Mouse (Mus musculus): ENCODE data around the gene Elp1. TPM values are rescaled to one million over a fixed set of nuclear protein-coding genes. Genes with fewer than 3 reads are reported as not detected.

Gene Elp1
- 60.6 and 60.9 TPM in 2 replicates for polyA plus RNA-seq (2015; fragmentation: Nextera tagmentation; extraction: Ambion mirVana)

GRCm38 (mm10) chr4:56801907-56802668 is at the start of gene Elp1, which contains the start of gene Fam206a:
Gene Elp1, minus strand, starts transcription at chr4:56802331.
Gene Fam206a, plus strand, starts transcription at chr4:56802345.
- Histone ChIP-seq H3K27me3 (no peaks in the 10 kb centered on the region), H3K9me3 (no peaks in the 10 kb centered on the region), H3K4me1 (peaks cover 24% of the 10 kb centered on the region), H3K4me3 (peak within 1 kb of the TSS; percentile 87), H3K36me3 (peaks cover 48% of the 10 kb centered on the region), H3K9ac (peak within 1 kb of the TSS; percentile 88), H3K27ac (peak within 1 kb of the TSS; percentile 79), H3K4me2 (replicated peaks) (peak within 1 kb of the TSS; percentile 73)
- ATAC-seq (ENCODE audit: low FRiP score, low read depth), result peak; percentile 97
- WGBS, result under 1% methylated on average over 72 of the region's 72 CpGs

GRCm38 (mm10) chr4:56850724-56851123 is 48.6 kb upstream of the Elp1 start:
- 0 out of 2 replicates have a peak overlapping the region, but pooled peaks have one; percentile 8 for H3K9ac ChIP-seq
- no peak for ATAC-seq (ENCODE audit: low FRiP score, low read depth)

GRCm38 (mm10) chr4:56848044-56848443 is 45.9 kb upstream of the Elp1 start:
- 88% methylated on average over 6 of the region's 6 CpGs for WGBS
- Histone ChIP-seq H3K9ac (no peak overlapping the region), H3K36me3 (peaks cover 22% of the 10 kb centered on the region), H3K27me3 (no peaks in the 10 kb centered on the region), H3K4me3 (no peak overlapping the region), H3K9me3 (peaks cover 3% of the 10 kb centered on the region; the same call in 1 of the 2 replicates), H3K27ac (no peak overlapping the region), H3K4me1 (peaks cover 16% of the 10 kb centered on the region), H3K4me2 (replicated peaks) (no peak overlapping the region)
- no peak for ATAC-seq (ENCODE audit: low FRiP score, low read depth)

More at GRCm38 (mm10) chr4:56850724-56851123, 48.6 kb upstream of the Elp1 start:
- Histone ChIP-seq H3K27me3 (no peaks in the 10 kb centered on the region), H3K4me2 (replicated peaks) (no peak overlapping the region), H3K9me3 (no peaks in the 10 kb centered on the region), H3K4me3 (no peak overlapping the region), H3K4me1 (peaks cover 23% of the 10 kb centered on the region), H3K27ac (peak overlapping the region; percentile 11; the same call in 1 of the 2 replicates), H3K36me3 (peaks cover 3% of the 10 kb centered on the region; the same call in 1 of the 2 replicates)
- 35% methylated on average over 6 of the region's 6 CpGs for WGBS

DNA sequence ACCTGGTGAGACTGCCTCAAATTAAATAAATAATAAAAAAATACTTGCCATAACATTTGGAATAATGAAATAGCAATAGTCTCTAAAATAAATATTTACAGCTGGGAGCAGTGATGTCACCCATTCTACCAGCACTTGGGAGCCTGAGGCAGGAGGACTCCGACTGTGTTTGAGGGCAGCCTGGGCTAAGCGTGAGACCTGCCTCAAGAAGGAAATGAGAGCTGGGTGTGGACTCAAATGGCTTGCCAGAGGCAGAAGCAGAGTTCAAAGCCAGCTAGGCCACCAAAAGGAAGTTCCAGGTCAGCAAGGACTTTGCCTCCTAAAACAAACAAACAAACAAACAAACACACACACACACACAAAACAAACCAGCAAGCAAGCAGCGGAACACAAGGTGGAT is 45.3 kb upstream of the Elp1 start:
- Histone ChIP-seq H3K9ac (no peak overlapping the region), H3K36me3 (peaks cover 22% of the 10 kb centered on the region), H3K4me1 (peaks cover 11% of the 10 kb centered on the region), H3K27ac (no peak overlapping the region), H3K4me3 (no peak overlapping the region), H3K4me2 (replicated peaks) (no peak overlapping the region), H3K27me3 (no peaks in the 10 kb centered on the region), H3K9me3 (peaks cover 3% of the 10 kb centered on the region; the same call in 1 of the 2 replicates)
- 91% methylated on average over 3 of the region's 3 CpGs for WGBS
- ATAC-seq (ENCODE audit: low FRiP score, low read depth), result no peak

GRCm38 (mm10) chr4:56845896-56846533 is 43.9 kb upstream of the Elp1 start:
- H3K4me1 ChIP-seq, result peaks cover 5% of the 10 kb centered on the region
- H3K36me3 ChIP-seq, result peaks cover 32% of the 10 kb centered on the region
- ATAC-seq (ENCODE audit: low FRiP score, low read depth), result no peak
- no peaks in the 10 kb centered on the region for H3K27me3 ChIP-seq
- H3K4me2 ChIP-seq (replicated peaks), result no peak overlapping the region
- peaks cover 3% of the 10 kb centered on the region; the same call in 1 of the 2 replicates for H3K9me3 ChIP-seq
- no peak overlapping the region for H3K4me3 ChIP-seq
- no peak overlapping the region for H3K27ac ChIP-seq
- 67% methylated on average over 12 of the region's 12 CpGs for WGBS
- no peak overlapping the region for H3K9ac ChIP-seq

DNA sequence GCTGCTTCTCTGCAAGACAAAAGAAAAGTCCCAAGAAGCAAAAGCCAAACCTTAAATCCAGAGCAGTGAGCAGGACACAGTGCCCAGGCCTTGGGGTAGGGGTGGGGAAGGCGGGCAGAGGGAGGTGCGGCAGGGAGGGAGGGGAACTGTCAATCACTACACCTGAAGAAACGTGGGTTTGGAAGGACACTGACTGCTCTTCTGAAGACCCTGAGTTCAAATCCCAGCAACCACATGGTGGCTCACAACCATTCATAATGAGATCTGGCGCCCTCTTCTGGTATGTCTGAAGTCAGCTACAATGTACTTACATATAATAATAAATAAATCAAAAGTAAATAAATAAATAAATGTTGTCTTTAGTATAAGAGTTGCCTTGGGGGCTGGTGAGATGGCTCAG is 42.8 kb upstream of the Elp1 start:
- Histone ChIP-seq H3K9me3 (peaks cover 3% of the 10 kb centered on the region; the same call in 1 of the 2 replicates), H3K36me3 (peaks cover 42% of the 10 kb centered on the region), H3K27me3 (no peaks in the 10 kb centered on the region), H3K27ac (no peak overlapping the region), H3K4me3 (no peak overlapping the region), H3K9ac (no peak overlapping the region), H3K4me1 (no peaks in the 10 kb centered on the region), H3K4me2 (replicated peaks) (no peak overlapping the region)
- no peak for ATAC-seq (ENCODE audit: low FRiP score, low read depth)
- 90% methylated on average over 4 of the region's 4 CpGs for WGBS

DNA sequence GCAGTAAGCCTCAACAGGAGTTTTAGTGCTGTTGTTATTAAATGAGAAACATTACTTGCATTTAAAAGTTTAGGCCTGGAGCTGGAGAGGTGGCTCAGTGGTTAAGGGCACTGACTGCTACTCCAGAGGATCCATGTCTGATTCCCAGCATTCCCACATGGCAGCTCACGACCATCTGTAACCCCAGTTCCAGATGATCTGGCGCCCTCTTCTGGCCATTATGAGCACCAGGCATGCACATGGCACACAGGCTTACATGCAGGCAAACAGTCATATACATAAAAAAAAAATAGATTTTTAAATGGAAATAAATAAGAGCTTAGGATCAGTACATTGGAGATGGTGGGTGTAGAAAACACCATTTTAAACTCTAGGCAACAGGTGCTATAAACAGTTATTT is 41.8 kb upstream of the Elp1 start:
- Histone ChIP-seq H3K27ac (no peak overlapping the region), H3K9ac (no peak overlapping the region), H3K27me3 (no peaks in the 10 kb centered on the region), H3K9me3 (peaks cover 3% of the 10 kb centered on the region; the same call in 1 of the 2 replicates), H3K36me3 (peaks cover 42% of the 10 kb centered on the region), H3K4me3 (no peak overlapping the region), H3K4me1 (no peaks in the 10 kb centered on the region), H3K4me2 (replicated peaks) (no peak overlapping the region)
- no peak for ATAC-seq (ENCODE audit: low FRiP score, low read depth)
- WGBS, result 94% methylated on average over 2 of the region's 2 CpGs

- Histone ChIP-seq H3K4me3 (no peak overlapping the region), H3K36me3 (peaks cover 53% of the 10 kb centered on the region), H3K27ac (no peak overlapping the region), H3K9ac (no peak overlapping the region), H3K4me2 (replicated peaks) (no peak overlapping the region), H3K9me3 (peaks cover 3% of the 10 kb centered on the region; the same call in 1 of the 2 replicates), H3K27me3 (no peaks in the 10 kb centered on the region), H3K4me1 (no peaks in the 10 kb centered on the region)
- ATAC-seq (ENCODE audit: low FRiP score, low read depth), result no peak
- WGBS, result 85% methylated on average over 7 of the region's 7 CpGs
Measured at GRCm38 (mm10) chr4:56842501-56842900, 40.4 kb upstream of the Elp1 start.

- Histone ChIP-seq H3K27me3 (no peaks in the 10 kb centered on the region), H3K4me3 (no peak overlapping the region), H3K36me3 (peaks cover 62% of the 10 kb centered on the region), H3K4me1 (no peaks in the 10 kb centered on the region), H3K9ac (no peak overlapping the region), H3K27ac (no peak overlapping the region), H3K4me2 (replicated peaks) (no peak overlapping the region), H3K9me3 (peaks cover 3% of the 10 kb centered on the region; the same call in 1 of the 2 replicates)
- no peak for ATAC-seq (ENCODE audit: low FRiP score, low read depth)
- 79% methylated on average over 3 of the region's 3 CpGs for WGBS
Measured at GRCm38 (mm10) chr4:56840297-56840696, 38.2 kb upstream of the Elp1 start.

DNA sequence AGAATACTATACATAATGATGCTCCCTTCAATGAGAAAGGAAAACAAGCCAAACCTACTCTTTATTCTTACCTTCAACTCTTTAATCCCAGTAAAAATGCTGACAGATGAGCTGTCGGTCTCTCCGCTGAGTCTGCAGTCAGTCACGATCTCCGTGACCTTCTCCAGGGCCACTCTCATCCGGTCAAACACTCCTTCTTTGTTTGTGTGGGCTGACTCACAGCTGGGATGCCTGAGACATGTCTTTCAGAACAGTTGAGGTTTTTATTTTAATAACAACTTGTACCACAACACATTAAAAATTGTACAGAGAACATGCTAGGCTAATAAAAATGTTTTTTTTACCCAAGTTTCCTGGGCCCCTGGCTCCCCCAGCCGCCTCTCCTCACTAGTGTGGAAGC is 35.5 kb upstream of the Elp1 start:
- no peak overlapping the region for H3K4me3 ChIP-seq
- H3K9me3 ChIP-seq, result no peaks in the 10 kb centered on the region
- H3K27ac ChIP-seq, result no peak overlapping the region
- H3K4me1 ChIP-seq, result no peaks in the 10 kb centered on the region
- ATAC-seq (ENCODE audit: low FRiP score, low read depth), result no peak
- 90% methylated on average over 6 of the region's 6 CpGs for WGBS
- H3K9ac ChIP-seq, result no peak overlapping the region
- H3K4me2 ChIP-seq (replicated peaks), result no peak overlapping the region
- H3K36me3 ChIP-seq, result peaks cover 64% of the 10 kb centered on the region
- no peaks in the 10 kb centered on the region for H3K27me3 ChIP-seq

DNA sequence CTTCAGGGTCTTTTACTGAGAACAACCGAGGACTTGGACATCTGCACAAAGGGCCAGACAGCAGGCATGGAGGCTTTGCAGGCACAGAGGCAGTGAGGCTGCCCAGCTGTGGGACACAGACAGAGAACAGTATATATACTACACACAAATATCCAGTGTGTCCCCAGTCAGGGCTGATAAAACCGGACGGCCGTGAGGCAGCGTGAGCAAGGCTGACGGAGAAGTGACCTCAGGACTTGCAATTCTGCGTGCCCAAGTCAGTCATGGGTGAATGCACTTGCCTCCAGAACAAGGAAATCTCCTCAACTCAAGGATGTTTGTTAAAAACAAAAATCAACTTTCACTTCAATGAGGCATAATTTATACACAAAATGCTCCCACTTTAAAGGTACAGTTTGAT is 29.9 kb upstream of the Elp1 start:
- Histone ChIP-seq H3K4me1 (peaks cover 14% of the 10 kb centered on the region), H3K27me3 (no peaks in the 10 kb centered on the region), H3K9me3 (no peaks in the 10 kb centered on the region), H3K9ac (no peak overlapping the region), H3K4me3 (no peak overlapping the region), H3K27ac (no peak overlapping the region), H3K36me3 (peaks cover 52% of the 10 kb centered on the region), H3K4me2 (replicated peaks) (no peak overlapping the region)
- WGBS, result 85% methylated on average over 7 of the region's 7 CpGs
- no peak for ATAC-seq (ENCODE audit: low FRiP score, low read depth)

DNA sequence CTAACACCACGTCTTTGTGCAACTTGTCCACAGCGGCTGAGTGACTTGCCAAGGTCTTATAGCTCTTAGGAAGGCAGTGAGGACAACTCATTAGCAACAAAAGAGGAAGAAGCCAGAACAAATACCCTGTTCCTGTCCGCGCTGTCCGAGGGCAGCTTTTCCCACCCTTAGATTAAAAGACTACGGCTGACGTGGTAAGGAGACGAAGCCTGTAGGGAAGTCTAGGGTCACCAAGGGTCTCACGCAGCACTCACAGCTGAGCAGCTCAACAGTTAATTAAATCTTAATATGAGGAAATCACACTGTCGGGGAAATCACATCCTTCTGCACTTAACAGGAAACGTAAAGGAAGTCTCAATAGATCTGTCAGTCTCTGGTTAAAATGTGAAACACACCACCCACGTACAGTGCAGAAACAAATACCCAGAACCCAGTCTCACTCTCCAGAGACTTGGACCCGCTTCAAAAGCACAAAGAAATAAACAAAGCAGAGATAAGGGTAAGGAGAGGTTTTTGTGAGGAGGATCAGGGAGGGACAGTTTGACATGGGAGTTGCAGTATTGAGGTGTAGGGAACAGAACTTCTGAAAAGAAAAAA is 29.0 kb upstream of the Elp1 start:
- no peak overlapping the region for H3K27ac ChIP-seq
- no peak overlapping the region for H3K4me3 ChIP-seq
- ATAC-seq (ENCODE audit: low FRiP score, low read depth), result no peak
- peaks cover 14% of the 10 kb centered on the region for H3K4me1 ChIP-seq
- no peak overlapping the region for H3K9ac ChIP-seq
- H3K9me3 ChIP-seq, result no peaks in the 10 kb centered on the region
- H3K27me3 ChIP-seq, result no peaks in the 10 kb centered on the region
- H3K36me3 ChIP-seq, result peaks cover 52% of the 10 kb centered on the region
- no peak overlapping the region for H3K4me2 ChIP-seq (replicated peaks)
- WGBS, result 56% methylated on average over 13 of the region's 13 CpGs
